Mouse (Mus musculus): Measurements from ENCODE around the gene Cgas. TPM values are rescaled to one million over a fixed set of nuclear protein-coding genes. Genes with fewer than 3 reads are reported as not detected.

Gene Cgas
- polyA plus RNA-seq, 1 experiment, result 0.36 TPM

GRCm38 (mm10) chr9:78386947-78387346 is 56.1 kb downstream of the Cgas start:
- H3K27me3 ChIP-seq (replicated peaks; ENCODE audit: control insufficient read depth, insufficient read depth, low read length), result no peaks in the 10 kb centered on the region
- H3K27ac ChIP-seq (ENCODE audit: insufficient read depth, low read depth, low read length), result no peak overlapping the region
- H3K36me3 ChIP-seq (ENCODE audit: control insufficient read depth, insufficient read depth, low read length), result no peaks in the 10 kb centered on the region
- no peak for TF ChIP-seq POLR2A (IDR thresholded peaks at IDR 0.05; ENCODE audit: low read depth, low read length)
- TF ChIP-seq CTCF (conservative IDR thresholded peaks at IDR 0.05; ENCODE audit: insufficient read depth, insufficient read length, low read depth, low read length), result no peak
- no peaks in the 10 kb centered on the region for H3K4me1 ChIP-seq (ENCODE audit: control insufficient read depth, insufficient read depth, low read length)
- no peak for DNase-seq
- H3K4me3 ChIP-seq (ENCODE audit: insufficient read depth, low read depth, low read length), result no peak overlapping the region
- WGBS, result 67% methylated on average over 7 of the region's 7 CpGs

- no peaks in the 10 kb centered on the region for H3K27me3 ChIP-seq (replicated peaks; ENCODE audit: control insufficient read depth, insufficient read depth, low read length)
- DNase-seq, result peak; percentile 18
- H3K36me3 ChIP-seq (ENCODE audit: control insufficient read depth, insufficient read depth, low read length), result no peaks in the 10 kb centered on the region
- TF ChIP-seq CTCF (conservative IDR thresholded peaks at IDR 0.05; ENCODE audit: insufficient read depth, insufficient read length, low read depth, low read length), result peak; percentile 53
- no peak for TF ChIP-seq POLR2A (IDR thresholded peaks at IDR 0.05; ENCODE audit: low read depth, low read length)
- H3K4me3 ChIP-seq (ENCODE audit: insufficient read depth, low read depth, low read length), result no peak overlapping the region
- no peak overlapping the region for H3K27ac ChIP-seq (ENCODE audit: insufficient read depth, low read depth, low read length)
- H3K4me1 ChIP-seq (ENCODE audit: control insufficient read depth, insufficient read depth, low read length), result no peaks in the 10 kb centered on the region
- WGBS, result 59% methylated on average over 3 of the region's 3 CpGs
These were observed 57.1 kb downstream of the Cgas start for GRCm38 (mm10) chr9:78385893-78386292.

Other genes starting within 250 kb of the Cgas start
- gene Gsta1, start 212.6 kb downstream of the Cgas start, polyA plus RNA-seq (2012; rRNA removed), result 1.6 and 1.9 TPM in 2 replicates
- 0.67 and 0.80 TPM in 2 replicates for gene Gm3776, start 186.1 kb downstream of the Cgas start, polyA plus RNA-seq (2012; rRNA removed)
- gene Gm10639, start 153.3 kb downstream of the Cgas start, polyA plus RNA-seq (2012; rRNA removed), result 20.6 and 30.8 TPM in 2 replicates
- gene Omt2a, start 128.4 kb downstream of the Cgas start, polyA plus RNA-seq (2012; rRNA removed), result not detected in 2 replicates
- not detected in 2 replicates for gene Omt2b, start 115.6 kb downstream of the Cgas start, polyA plus RNA-seq (2012; rRNA removed)
- gene Gsta2, start 87.4 kb downstream of the Cgas start, polyA plus RNA-seq (2012; rRNA removed), result 583 and 726 TPM in 2 replicates
- not detected in 2 replicates for gene Dppa5a, start 75.1 kb downstream of the Cgas start, polyA plus RNA-seq (2012; rRNA removed)
- 0.03 TPM in 1 of 2 replicates, not detected in the other for gene Ooep, start 64.5 kb downstream of the Cgas start, polyA plus RNA-seq (2012; rRNA removed)
- not detected in 2 replicates for gene Ddx43, start 47.5 kb downstream of the Cgas start, polyA plus RNA-seq (2012; rRNA removed)
- gene Mto1, start 5.0 kb upstream of the Cgas start, polyA plus RNA-seq (2012; rRNA removed), result 21.0 and 23.4 TPM in 2 replicates
- gene Gm17324, start 5.5 kb upstream of the Cgas start, polyA plus RNA-seq (2012; rRNA removed), result 0.08 TPM in 1 of 2 replicates, not detected in the other
- 4,503 and 4,540 TPM in 2 replicates for gene Eef1a1, start 45.9 kb upstream of the Cgas start, polyA plus RNA-seq (2012; rRNA removed)
- 36.7 and 37.2 TPM in 2 replicates for gene Slc17a5, start 144.8 kb upstream of the Cgas start, polyA plus RNA-seq (2012; rRNA removed)
- 0.30 and 0.33 TPM in 2 replicates for gene Cd109, start 172.3 kb upstream of the Cgas start, polyA plus RNA-seq (2012; rRNA removed)

All from kidney, adult 2 months (tissue).